Mouse (Mus musculus) brain, embryonic 14.5 days (tissue): ENCODE data around the gene Cyp2e1.

Experiments used
- CTCF ChIP-seq: fragments of 200-500 bp; IDR thresholded peaks from 2 replicates; pipeline ENCODE4 v1.5.1; 2012; ENCODE audit warnings: inconsistent platforms, mild to moderate bottlenecking, moderate library complexity, borderline replicate concordance; ENCODE audit not compliant: insufficient read depth, insufficient read length; ENCODE audit errors: extremely low read depth
- POLR2A ChIP-seq: fragments of 200-500 bp; IDR thresholded peaks from 2 replicates; pipeline ENCODE4 v1.6.1; 2012; ENCODE audit warnings: mild to moderate bottlenecking, inconsistent platforms, borderline replicate concordance; ENCODE audit not compliant: poor library complexity, insufficient read depth, insufficient read length, severe bottlenecking; ENCODE audit errors: extremely low read depth

- no peak for TF ChIP-seq CTCF
- peak; percentile 25; the same call in 1 of the 2 replicates for TF ChIP-seq POLR2A
Measured at GRCm38 (mm10) chr7:140821653-140822329, 58.3 kb downstream of the Cyp2e1 start, which contains the start of gene Zfp941.
